Mouse (Mus musculus) gastrocnemius, postnatal 36 days (tissue): ENCODE data around the gene Gm9936. TPM values are rescaled to one million over a fixed set of nuclear protein-coding genes. Genes with fewer than 3 reads are reported as not detected.
"Not testable (repeated sequence)": the region's sequence is repeated elsewhere in the genome, so short reads cannot be mapped to it uniquely, and the experiment has no call there.

Source experiments
- DNase-seq, 2 experiments: peaks; one replicate each; pipeline ENCODE4 v3.0.0; 2022
- intact Hi-C: fragments of 180-260 bp; cut with DNase I; formaldehyde crosslinking; loops from one replicate; pipeline ENCODE4 v1.15.1; 2025
- long read RNA-seq, 2 experiments: library from polyadenylated mRNA; stranded (forward); transcript quantifications; one replicate each; pipeline ENCODE4 v2.0.0; 2021
- total RNA-seq, 2 experiments: library from RNA; stranded (reverse); gene quantifications; 2 replicates each; pipeline ENCODE4 v1.2.3; 2021

Gm9936 gene
- total RNA-seq: not detected
- long read RNA-seq, experiment 1: 0 reads
- long read RNA-seq, experiment 2: 0 reads

DNA sequence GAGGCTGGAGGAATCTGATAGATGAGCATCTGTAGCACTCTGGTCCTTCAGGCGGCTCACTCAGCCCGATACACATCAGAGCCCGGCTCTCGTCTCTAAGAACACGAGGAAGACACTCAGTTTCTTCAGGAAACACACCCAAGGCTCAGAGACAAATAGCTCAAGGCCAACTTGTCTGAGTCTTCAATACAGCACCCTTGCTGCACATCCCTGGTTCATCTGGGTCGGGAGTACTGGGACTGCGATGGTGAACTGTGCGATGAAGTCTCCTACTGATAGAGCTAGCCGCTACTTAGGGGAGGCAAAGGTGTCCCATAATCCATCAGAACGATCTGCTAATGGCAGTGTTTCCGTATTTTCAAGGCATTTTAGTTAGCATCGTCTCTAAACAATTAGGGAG is at the start of gene Gm9936:
Gene Gm9936 (minus strand): TSS at position 101 of the 400 bp plus-strand sequence.
- intact Hi-C loops: no loop called here
- DNase-seq: peak in 1 of 2 experiments; percentile 7

GRCm38 (mm10) chr5:114902413-114902812 is 43.9 kb upstream of the Gm9936 start:
- DNase-seq: peak in 1 of 2 experiments; percentile 18
- intact Hi-C loops: no loop called here

DNA sequence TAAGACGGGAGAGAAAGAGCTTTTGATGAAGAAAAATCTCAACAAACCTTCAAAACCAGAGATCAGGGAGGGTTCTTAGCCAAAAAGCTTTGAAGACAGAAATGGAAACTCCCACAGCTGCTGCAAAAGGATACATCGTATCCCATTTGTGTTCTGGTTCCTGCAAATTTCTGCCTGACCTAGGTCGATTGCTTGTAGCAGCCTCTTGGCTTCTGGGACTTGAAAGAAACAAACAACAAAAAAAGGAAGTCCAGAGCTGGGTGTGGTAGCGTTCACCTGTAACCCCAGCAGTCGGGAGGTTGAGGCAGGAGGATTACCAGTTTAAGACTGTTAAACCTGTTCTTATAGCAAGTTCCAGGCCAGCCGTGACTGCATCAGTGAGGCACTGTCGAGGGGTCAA is 40.4 kb upstream of the Gm9936 start:
- no peak for DNase-seq
- intact Hi-C loops: no loop called here

DNA sequence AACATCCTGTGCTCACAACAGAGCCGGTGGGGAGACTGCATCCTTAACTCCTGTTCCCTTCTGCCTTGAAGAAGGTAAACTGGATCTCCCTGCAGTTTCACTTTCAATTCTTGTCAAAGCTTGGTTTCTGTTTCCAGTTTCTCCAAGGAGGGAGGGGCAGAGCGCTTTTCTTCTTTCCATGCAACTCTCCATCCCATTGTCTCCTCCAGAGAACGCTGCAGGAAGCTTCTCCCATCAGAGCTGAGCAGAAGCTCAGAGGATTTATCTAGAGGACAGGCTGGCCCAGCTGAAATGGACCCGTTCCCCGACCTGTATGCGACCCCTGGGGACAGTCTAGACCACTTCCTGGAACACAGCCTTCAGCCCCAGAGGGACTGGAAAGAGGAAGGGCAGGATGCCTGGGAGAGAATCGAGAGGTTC is 38.9 kb upstream of the Gm9936 start:
- DNase-seq: peak; percentile 12 to 43

DNA sequence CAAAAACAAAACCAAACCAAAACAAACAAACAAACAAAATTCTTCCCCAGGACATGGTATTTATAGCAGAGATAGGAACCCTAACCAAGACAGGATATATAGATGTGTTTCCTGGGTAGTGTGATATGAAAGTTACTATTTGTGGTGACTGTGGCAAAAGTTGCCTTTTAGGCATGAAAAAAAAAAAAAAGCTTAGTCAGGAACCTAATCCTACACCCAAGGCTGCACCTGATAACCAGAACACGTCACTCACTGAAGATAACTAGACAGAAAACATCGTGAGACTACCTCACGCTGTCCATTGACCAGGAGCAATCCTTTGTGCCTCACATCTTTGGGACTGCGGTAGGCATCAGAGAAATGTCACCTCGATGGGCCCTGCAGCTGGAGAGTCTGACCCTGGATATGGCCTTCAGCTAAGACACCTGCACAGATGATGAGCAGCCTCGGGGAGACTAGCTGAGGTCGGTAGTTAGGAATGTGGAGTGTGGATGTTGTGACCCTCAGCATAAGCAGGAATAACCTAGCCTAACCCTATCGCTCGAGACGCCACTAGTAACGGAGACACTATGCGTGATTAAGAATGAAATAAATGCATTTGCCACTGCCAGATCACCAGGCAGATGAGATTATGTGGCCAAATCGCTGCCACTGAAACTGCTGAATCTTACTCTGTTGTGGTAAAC is 38.3 kb upstream of the Gm9936 start, which contains the start of gene Oasl2:
Gene Oasl2 (plus strand): TSS at position 249 of the 686 bp plus-strand sequence.
- intact Hi-C loops: no loop called here
- peak in 1 of 2 experiments; percentile 24 for DNase-seq

More for the DNA sequence above, 38.9 kb upstream of the Gm9936 start:
- intact Hi-C loops: no loop called here

DNA sequence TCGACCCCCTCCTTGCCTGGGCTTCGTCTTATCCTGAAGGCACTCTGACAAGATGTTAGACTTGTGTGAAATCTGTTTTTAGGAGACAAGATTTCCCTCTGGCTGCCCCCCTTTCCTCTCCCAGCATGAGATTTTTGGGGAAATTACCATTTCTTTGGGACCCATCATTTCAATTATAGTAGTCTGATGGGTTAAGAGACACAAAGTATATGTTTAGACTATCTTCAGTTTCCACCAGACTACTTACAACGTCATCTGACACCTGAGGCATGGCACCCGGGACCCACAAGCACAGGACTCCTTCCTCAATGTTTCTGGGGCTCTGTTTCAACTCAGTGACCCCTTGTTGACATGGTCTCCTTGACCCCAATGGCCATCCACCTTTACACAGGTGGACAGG is 37.1 kb upstream of the Gm9936 start:
- intact Hi-C loops: no loop called here
- no peak for DNase-seq

- intact Hi-C loops: no loop called here
- DNase-seq: no peak
Observed at GRCm38 (mm10) chr5:114888995-114889394, 30.5 kb upstream of the Gm9936 start.

DNA sequence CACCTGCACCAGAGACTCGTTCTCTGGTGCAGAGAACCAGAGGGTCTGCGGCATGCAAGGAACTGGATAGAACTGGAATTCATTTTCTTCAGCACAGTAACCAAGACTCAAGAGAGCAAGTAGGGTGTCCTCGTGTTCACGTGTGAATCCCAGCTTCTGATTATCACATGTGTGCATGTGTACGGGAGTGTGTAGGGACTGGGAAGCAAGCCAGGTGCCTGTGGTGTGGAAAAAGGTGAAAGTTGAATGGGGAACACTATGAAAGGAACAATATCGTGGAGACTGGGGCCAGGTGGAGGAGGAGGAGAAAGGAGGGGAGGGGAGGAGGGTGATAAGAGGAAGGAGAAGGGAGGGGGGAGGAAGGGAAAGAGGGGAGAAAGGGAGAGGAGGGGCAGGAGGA is 28.3 kb upstream of the Gm9936 start:
- intact Hi-C loops: no loop called here
- DNase-seq: no peak

- DNase-seq: no peak
- intact Hi-C loops: no loop called here
Observed at GRCm38 (mm10) chr5:114883022-114883421, 24.5 kb upstream of the Gm9936 start.

DNA sequence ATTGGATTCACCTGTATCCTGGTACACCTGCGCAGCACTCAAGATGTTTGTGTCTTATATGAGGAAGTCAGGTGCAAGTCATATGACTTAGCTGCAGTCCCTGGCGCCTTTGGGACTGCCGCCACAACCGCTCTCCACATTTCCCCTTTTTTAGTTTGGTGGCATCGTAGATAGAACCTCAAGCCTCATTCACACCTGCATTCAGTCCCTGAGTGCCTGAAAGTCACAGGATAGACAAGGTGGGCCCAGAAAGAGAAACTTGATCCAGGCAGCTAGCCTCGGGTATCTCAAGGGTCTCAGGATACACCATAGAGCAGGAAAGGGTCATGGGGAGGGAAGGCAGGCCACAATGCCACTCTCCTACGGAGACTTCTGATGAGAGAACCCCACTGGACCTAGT is 23.8 kb upstream of the Gm9936 start:
- intact Hi-C loops, DNase-seq: not testable (repeated sequence)

- no peak for DNase-seq
- intact Hi-C loops: no loop called here
Observed at GRCm38 (mm10) chr5:114879399-114879798, 20.9 kb upstream of the Gm9936 start.

DNA sequence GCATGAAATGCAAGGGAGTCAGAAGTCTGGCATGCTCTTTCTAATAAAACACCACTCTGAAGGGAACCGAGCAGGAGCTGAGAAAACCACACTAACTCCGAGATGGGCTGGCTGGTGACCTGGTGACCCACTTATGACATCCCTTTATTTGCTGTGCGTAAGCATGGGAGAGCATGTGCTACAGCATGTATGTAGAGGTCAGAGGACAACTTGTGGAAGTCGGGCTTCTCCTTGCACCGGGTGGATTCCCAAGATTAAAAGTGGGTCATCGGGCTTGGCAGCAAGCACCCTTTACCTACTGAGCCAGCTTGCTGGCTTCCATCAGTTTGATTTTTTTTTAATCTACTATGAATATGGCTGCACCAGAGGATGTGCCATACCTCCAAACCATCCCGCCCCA is 19.0 kb upstream of the Gm9936 start:
- intact Hi-C loops: no loop called here
- no peak for DNase-seq

DNA sequence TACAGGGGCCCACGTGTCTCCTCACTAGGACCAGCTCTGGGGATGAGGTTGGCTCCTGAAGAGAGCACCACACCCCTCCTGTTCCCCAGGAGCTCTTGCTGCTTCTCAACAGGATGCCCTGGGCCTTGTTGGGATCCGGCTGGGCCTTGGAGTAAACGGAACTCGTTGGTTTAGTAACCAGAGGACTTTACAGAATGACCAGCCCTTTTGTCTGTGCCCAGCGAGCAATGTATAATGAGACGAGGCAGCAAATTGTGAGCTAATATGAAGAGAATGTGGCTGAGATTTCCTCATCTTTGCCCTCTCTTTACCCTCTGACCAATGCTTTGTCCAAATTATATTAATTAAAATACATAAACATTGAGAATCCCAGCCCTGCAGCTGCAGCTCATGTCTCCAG is 17.8 kb upstream of the Gm9936 start:
- intact Hi-C loops: no loop called here
- DNase-seq: no peak

GRCm38 (mm10) chr5:114875858-114876257 is 17.4 kb upstream of the Gm9936 start:
- intact Hi-C loops: no loop called here
- no peak for DNase-seq

DNA sequence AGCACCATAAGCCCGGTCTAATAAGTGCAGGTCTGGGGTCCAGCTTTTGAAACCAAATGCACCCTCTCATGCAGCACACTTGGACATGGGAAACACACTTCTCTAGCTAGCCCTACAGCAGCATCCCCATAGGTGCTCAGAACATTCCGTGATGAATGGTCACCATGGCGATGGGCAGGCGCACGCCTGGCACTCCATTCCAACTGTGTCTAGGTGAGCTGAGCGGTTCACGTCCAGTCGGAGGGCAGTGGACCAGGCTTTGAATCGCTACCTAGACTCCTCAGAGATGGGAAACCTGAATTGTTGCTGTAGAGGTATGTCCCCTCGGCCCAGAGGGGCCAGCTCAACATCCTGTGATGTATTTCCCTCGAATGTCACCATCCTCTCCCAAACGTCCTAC is 6.8 kb upstream of the Gm9936 start:
- DNase-seq: no peak
- intact Hi-C loops: no loop called here

DNA sequence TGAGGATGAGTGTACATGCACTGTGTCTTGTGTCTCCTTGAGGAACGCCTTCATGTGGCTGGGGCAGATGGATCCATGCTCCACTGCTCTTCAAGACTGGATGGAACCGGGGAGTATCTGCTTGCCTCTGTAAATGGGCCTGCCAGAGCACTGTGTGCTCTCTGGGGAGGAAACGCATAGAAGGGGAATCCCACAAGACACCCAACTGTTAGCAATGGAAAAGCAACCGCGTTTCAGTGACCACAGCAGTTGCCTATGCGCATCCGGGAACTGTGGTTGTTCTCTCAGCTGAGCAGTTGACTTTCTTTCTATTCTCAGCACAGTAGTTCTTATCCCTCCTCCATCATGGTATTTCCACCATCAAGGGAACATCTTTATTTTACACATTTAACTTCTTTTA is 6.3 kb upstream of the Gm9936 start:
- intact Hi-C loops: no loop called here
- no peak for DNase-seq

GRCm38 (mm10) chr5:114861730-114862129 is 3.2 kb upstream of the Gm9936 start:
- intact Hi-C loops: no loop called here
- no peak for DNase-seq

GRCm38 (mm10) chr5:114859253-114859652 is 771 bp upstream of the Gm9936 start:
- intact Hi-C loops: no loop called here
- peak; percentile 55 to 61 for DNase-seq

GRCm38 (mm10) chr5:114853364-114853763 is 5.1 kb downstream of the Gm9936 start, which contains the start of gene 4930519G04Rik:
Gene 4930519G04Rik (plus strand): TSS chr5:114853664.
- DNase-seq, intact Hi-C loops: not testable (repeated sequence)

GRCm38 (mm10) chr5:114851565-114852236 is 6.8 kb downstream of the Gm9936 start:
- DNase-seq: no peak
- intact Hi-C loops: no loop called here

DNA sequence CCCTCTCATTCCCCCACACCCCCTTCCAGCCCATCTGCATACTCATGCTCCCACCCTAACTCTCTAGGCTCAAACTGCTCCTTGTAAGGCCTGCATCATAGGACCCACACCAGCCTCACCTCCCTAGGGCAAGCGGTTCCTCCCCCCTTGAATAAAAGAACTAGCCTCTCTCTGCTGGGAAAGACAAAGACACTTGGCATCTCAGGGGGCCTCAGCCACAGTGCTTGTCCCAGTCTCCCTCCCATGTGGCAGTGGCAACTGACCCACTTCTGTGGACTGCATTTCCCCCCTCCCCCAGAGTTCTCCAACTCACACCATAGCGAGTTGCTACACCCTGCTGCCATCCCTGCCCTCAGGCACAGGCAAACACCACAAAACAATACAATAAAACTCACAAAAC is 14.1 kb downstream of the Gm9936 start:
- intact Hi-C loops, DNase-seq: not testable (repeated sequence)

GRCm38 (mm10) chr5:114842674-114843073 is 15.8 kb downstream of the Gm9936 start:
- no peak for DNase-seq
- intact Hi-C loops: no loop called here
